Mouse (Mus musculus): Measurements from ENCODE around the gene Lypd6b. TPM values are rescaled to one million over a fixed set of nuclear protein-coding genes. Genes with fewer than 3 reads are reported as not detected.

The Lypd6b gene
- polyA plus RNA-seq, 1 experiment from 2014 or later = 1.0 TPM

- Histone ChIP-seq H3K9me3 (replicated peaks) (no peaks in the 10 kb centered on the region), H3K27me3 (no peaks in the 10 kb centered on the region), H3K9ac (no peak overlapping the region), H3K36me3 (no peaks in the 10 kb centered on the region), H3K4me1 (replicated peaks) (peaks cover 18% of the 10 kb centered on the region; the same call in 1 of the 2 replicates), H3K4me2 (no peak overlapping the region), H3K4me3 (no peak overlapping the region), H3K27ac (no peak overlapping the region)
- 66% methylated on average over 10 of the region's 10 CpGs for WGBS
- ATAC-seq (replicated peaks; ENCODE audit: insufficient number of reproducible peaks, insufficient read depth, low FRiP score, low read depth) = no peak
These were observed 14.1 kb upstream of the Lypd6b start for GRCm38 (mm10) chr2:49773194-49773931.

- H3K36me3 ChIP-seq = no peaks in the 10 kb centered on the region
- no peak overlapping the region for H3K4me3 ChIP-seq
- no peak overlapping the region for H3K27ac ChIP-seq
- H3K4me1 ChIP-seq (replicated peaks) = peaks cover 18% of the 10 kb centered on the region; the same call in 1 of the 2 replicates
- no peaks in the 10 kb centered on the region for H3K9me3 ChIP-seq (replicated peaks)
- H3K9ac ChIP-seq = no peak overlapping the region
- no peak for ATAC-seq (replicated peaks; ENCODE audit: insufficient number of reproducible peaks, insufficient read depth, low FRiP score, low read depth)
- H3K4me2 ChIP-seq = no peak overlapping the region
- H3K27me3 ChIP-seq = no peaks in the 10 kb centered on the region
These were observed 13.3 kb upstream of the Lypd6b start for GRCm38 (mm10) chr2:49774180-49774579.

GRCm38 (mm10) chr2:49775187-49775586 is 12.3 kb upstream of the Lypd6b start:
- H3K4me3 ChIP-seq = no peak overlapping the region
- H3K36me3 ChIP-seq = no peaks in the 10 kb centered on the region
- H3K27me3 ChIP-seq = no peaks in the 10 kb centered on the region
- H3K4me1 ChIP-seq (replicated peaks) = peaks cover 18% of the 10 kb centered on the region; the same call in 1 of the 2 replicates
- no peak overlapping the region for H3K4me2 ChIP-seq
- ATAC-seq (replicated peaks; ENCODE audit: insufficient number of reproducible peaks, insufficient read depth, low FRiP score, low read depth) = no peak
- no peaks in the 10 kb centered on the region for H3K9me3 ChIP-seq (replicated peaks)
- no peak overlapping the region for H3K9ac ChIP-seq
- no peak overlapping the region for H3K27ac ChIP-seq
- WGBS = 85% methylated on average over 4 of the region's 4 CpGs

GRCm38 (mm10) chr2:49775735-49776134 is 11.8 kb upstream of the Lypd6b start:
- H3K4me3 ChIP-seq = no peak overlapping the region
- no peaks in the 10 kb centered on the region for H3K27me3 ChIP-seq
- no peak overlapping the region for H3K9ac ChIP-seq
- H3K4me1 ChIP-seq (replicated peaks) = peaks cover 18% of the 10 kb centered on the region; the same call in 1 of the 2 replicates
- no peak overlapping the region for H3K4me2 ChIP-seq
- H3K27ac ChIP-seq = no peak overlapping the region
- ATAC-seq (replicated peaks; ENCODE audit: insufficient number of reproducible peaks, insufficient read depth, low FRiP score, low read depth) = no peak
- H3K9me3 ChIP-seq (replicated peaks) = no peaks in the 10 kb centered on the region
- H3K36me3 ChIP-seq = no peaks in the 10 kb centered on the region

GRCm38 (mm10) chr2:49776407-49776806 is 11.1 kb upstream of the Lypd6b start:
- no peaks in the 10 kb centered on the region for H3K9me3 ChIP-seq (replicated peaks)
- H3K4me3 ChIP-seq = no peak overlapping the region
- H3K4me2 ChIP-seq = no peak overlapping the region
- H3K4me1 ChIP-seq (replicated peaks) = peaks cover 18% of the 10 kb centered on the region; the same call in 1 of the 2 replicates
- H3K27ac ChIP-seq = no peak overlapping the region
- H3K27me3 ChIP-seq = no peaks in the 10 kb centered on the region
- no peak overlapping the region for H3K9ac ChIP-seq
- H3K36me3 ChIP-seq = no peaks in the 10 kb centered on the region
- no peak for ATAC-seq (replicated peaks; ENCODE audit: insufficient number of reproducible peaks, insufficient read depth, low FRiP score, low read depth)
- WGBS = 80% methylated on average over 4 of the region's 4 CpGs

GRCm38 (mm10) chr2:49788051-49788418 is 547 bp downstream of the Lypd6b start:
- H3K9ac ChIP-seq = peak overlapping the region; percentile 52
- peak overlapping the region; percentile 63 for H3K4me3 ChIP-seq
- 2% methylated on average over 14 of the region's 14 CpGs for WGBS
- peaks cover 31% of the 10 kb centered on the region for H3K4me1 ChIP-seq (replicated peaks)
- no peaks in the 10 kb centered on the region for H3K36me3 ChIP-seq
- H3K9me3 ChIP-seq (replicated peaks) = no peaks in the 10 kb centered on the region
- ATAC-seq (replicated peaks; ENCODE audit: insufficient number of reproducible peaks, insufficient read depth, low FRiP score, low read depth) = 0 out of 2 replicates have a peak, but pooled peaks have one; percentile 3
- H3K27ac ChIP-seq = no peak overlapping the region
- H3K27me3 ChIP-seq = peaks cover 52% of the 10 kb centered on the region
- peak overlapping the region; percentile 99 for H3K4me2 ChIP-seq

GRCm38 (mm10) chr2:49788643-49789042 is 1.2 kb downstream of the Lypd6b start:
- 20% methylated on average over 3 of the region's 3 CpGs for WGBS
- Histone ChIP-seq H3K4me2 (peak overlapping the region; percentile 99), H3K9ac (no peak overlapping the region), H3K27ac (no peak overlapping the region), H3K4me3 (peak overlapping the region; percentile 63; the same call in 1 of the 2 replicates), H3K4me1 (replicated peaks) (peaks cover 31% of the 10 kb centered on the region), H3K27me3 (peaks cover 52% of the 10 kb centered on the region), H3K9me3 (replicated peaks) (no peaks in the 10 kb centered on the region), H3K36me3 (no peaks in the 10 kb centered on the region)
- no peak for ATAC-seq (replicated peaks; ENCODE audit: insufficient number of reproducible peaks, insufficient read depth, low FRiP score, low read depth)

- Histone ChIP-seq H3K9me3 (replicated peaks) (no peaks in the 10 kb centered on the region), H3K36me3 (no peaks in the 10 kb centered on the region), H3K27me3 (peaks cover 52% of the 10 kb centered on the region), H3K4me3 (no peak overlapping the region), H3K4me2 (peak overlapping the region; percentile 99), H3K27ac (no peak overlapping the region), H3K9ac (no peak overlapping the region), H3K4me1 (replicated peaks) (peaks cover 31% of the 10 kb centered on the region)
- peak; percentile 19; the same call in 1 of the 2 replicates for ATAC-seq (replicated peaks; ENCODE audit: insufficient number of reproducible peaks, insufficient read depth, low FRiP score, low read depth)
- WGBS = 38% methylated on average over 6 of the region's 6 CpGs
These were observed 1.6 kb downstream of the Lypd6b start for GRCm38 (mm10) chr2:49789078-49789477.

GRCm38 (mm10) chr2:49789504-49789903 is 2.0 kb downstream of the Lypd6b start:
- Histone ChIP-seq H3K4me3 (no peak overlapping the region), H3K4me1 (replicated peaks) (peaks cover 31% of the 10 kb centered on the region), H3K4me2 (peak overlapping the region; percentile 99), H3K27me3 (peaks cover 52% of the 10 kb centered on the region), H3K9ac (no peak overlapping the region), H3K27ac (no peak overlapping the region), H3K36me3 (no peaks in the 10 kb centered on the region), H3K9me3 (replicated peaks) (no peaks in the 10 kb centered on the region)
- WGBS = 51% methylated on average over 5 of the region's 5 CpGs
- 0 out of 2 replicates have a peak, but pooled peaks have one; percentile 4 for ATAC-seq (replicated peaks; ENCODE audit: insufficient number of reproducible peaks, insufficient read depth, low FRiP score, low read depth)

GRCm38 (mm10) chr2:49797444-49798143 is 10.1 kb downstream of the Lypd6b start:
- no peak overlapping the region for H3K9ac ChIP-seq
- H3K27me3 ChIP-seq = no peaks in the 10 kb centered on the region
- peak; percentile 66; the same call in 1 of the 2 replicates for ATAC-seq (replicated peaks; ENCODE audit: insufficient number of reproducible peaks, insufficient read depth, low FRiP score, low read depth)
- H3K36me3 ChIP-seq = no peaks in the 10 kb centered on the region
- 41% methylated on average over 14 of the region's 14 CpGs for WGBS
- H3K27ac ChIP-seq = no peak overlapping the region
- H3K4me3 ChIP-seq = no peak overlapping the region
- peaks cover 9% of the 10 kb centered on the region for H3K4me1 ChIP-seq (replicated peaks)
- no peaks in the 10 kb centered on the region for H3K9me3 ChIP-seq (replicated peaks)
- H3K4me2 ChIP-seq = no peak overlapping the region

- Histone ChIP-seq H3K27me3 (no peaks in the 10 kb centered on the region), H3K9ac (no peak overlapping the region), H3K27ac (no peak overlapping the region), H3K4me1 (replicated peaks) (no peaks in the 10 kb centered on the region), H3K9me3 (replicated peaks) (no peaks in the 10 kb centered on the region), H3K4me3 (no peak overlapping the region), H3K4me2 (no peak overlapping the region), H3K36me3 (no peaks in the 10 kb centered on the region)
- ATAC-seq (replicated peaks; ENCODE audit: insufficient number of reproducible peaks, insufficient read depth, low FRiP score, low read depth) = no peak
- 78% methylated on average over 8 of the region's 8 CpGs for WGBS
These were observed 17.0 kb downstream of the Lypd6b start for GRCm38 (mm10) chr2:49804448-49804847.

Measured in heart, embryonic 15.5 days (tissue).